Mouse (Mus musculus) spleen, postnatal 36 days (tissue): ENCODE measurements at regions not wholly inside any gene's neighbourhood (a gene's known extent, or its start where the extent isn't known, plus 50 kb on each side); places are given as distances from the start of the nearest gene placed in this dataset.

Source experiments
- DNase-seq, 2 experiments: peaks; one replicate each; pipeline ENCODE4 v3.0.0; 2022; ENCODE audit warnings: low spot score in 2 of 2, mixed read lengths in 1 of 2

- DNase-seq, result no peak
Observed at GRCm38 (mm10) chr3:103513411-103513810, 61.6 kb upstream of the Syt6 start.

- DNase-seq, result no peak
Observed at GRCm38 (mm10) chr3:103514061-103514460, 61.0 kb upstream of the Syt6 start.

- no peak for DNase-seq
Observed at GRCm38 (mm10) chr3:103515946-103516345, 59.1 kb upstream of the Syt6 start.

GRCm38 (mm10) chr3:103517376-103518304 lies 57.4 kb upstream of the Syt6 start:
- DNase-seq, result no peak

GRCm38 (mm10) chr3:103518624-103519023 lies 56.4 kb upstream of the Syt6 start:
- DNase-seq, result no peak
